Mouse (Mus musculus) stomach, embryonic 14.5 days (tissue): ENCODE measurements around the gene Hoxb5. TPM values are rescaled to one million over a fixed set of nuclear protein-coding genes. Genes with fewer than 3 reads are reported as not detected.

ENCODE experiments used
- ATAC-seq: fragments of 200-750 bp; cut with Nextera tagmentation; 2 replicates; pipeline ENCODE4 v1.8.0; 2017; ENCODE audit warnings: low read depth, moderate TSS enrichment; ENCODE audit not compliant: insufficient number of reproducible peaks, insufficient read depth, low FRiP score
- H3K27ac ChIP-seq: fragments of 300-500 bp; sonication (generic); 2 replicates; pipeline ENCODE4 v1.5.1; 2014; ENCODE audit warnings: mild to moderate bottlenecking, low read length, moderate library complexity, mixed read lengths
- H3K27me3 ChIP-seq: fragments of 300-500 bp; sonication (generic); 2 replicates; pipeline ENCODE4 v1.6.1; 2014; ENCODE audit warnings: low read length, control low read depth, mixed read lengths; ENCODE audit not compliant: control insufficient read depth, insufficient read depth
- H3K36me3 ChIP-seq: fragments of 300-500 bp; sonication (generic); 2 replicates; pipeline ENCODE4 v1.6.1; 2014; ENCODE audit warnings: mild to moderate bottlenecking, control low read depth, low read length, moderate library complexity, mixed read lengths; ENCODE audit not compliant: control insufficient read depth, insufficient read depth
- H3K4me1 ChIP-seq: fragments of 300-500 bp; sonication (generic); 2 replicates; pipeline ENCODE4 v1.6.1; 2014; ENCODE audit warnings: low read length, control low read depth, mixed read lengths; ENCODE audit not compliant: control insufficient read depth, insufficient read depth
- H3K4me2 ChIP-seq: fragments of 300-500 bp; sonication (generic); replicated peaks from 2 replicates; pipeline ENCODE4 v1.6.1; 2014; ENCODE audit warnings: low read depth, low read length, control low read depth
- H3K4me3 ChIP-seq: fragments of 300-500 bp; sonication (generic); 2 replicates; pipeline ENCODE4 v1.5.1; 2014; ENCODE audit warnings: low read depth, low read length, control low read depth
- H3K9ac ChIP-seq: fragments of 300-500 bp; sonication (generic); replicated peaks from 2 replicates; pipeline ENCODE4 v1.6.1; 2014; ENCODE audit warnings: low read depth, mild to moderate bottlenecking, control low read depth, low read length, moderate library complexity, mixed read lengths
- H3K9me3 ChIP-seq: fragments of 300-500 bp; sonication (generic); 2 replicates; pipeline ENCODE4 v1.6.1; 2016; ENCODE audit warnings: low read depth, low read length, control low read depth; ENCODE audit not compliant: control insufficient read depth
- WGBS: fragments of 180-500 bp; shearing (Covaris S2); extraction: QIAGEN DNeasy Blood & Tissue Kit; methylation state at CpG from one replicate; pipeline ENCODE4 v1.1.7; 2014; 5-methylcytosine and 5-hydroxymethylcytosine counted together
- polyA plus RNA-seq: library from polyadenylated mRNA; unstranded; fragments of >200 nt; fragmentation: Nextera tagmentation; extraction: Ambion mirVana; gene quantifications from 2 replicates; pipeline ENCODE4 v1.2.1, GENCODE M21; 2014

The Hoxb5 gene
- polyA plus RNA-seq, 1 experiment from 2014 or later = 23.3 TPM

DNA sequence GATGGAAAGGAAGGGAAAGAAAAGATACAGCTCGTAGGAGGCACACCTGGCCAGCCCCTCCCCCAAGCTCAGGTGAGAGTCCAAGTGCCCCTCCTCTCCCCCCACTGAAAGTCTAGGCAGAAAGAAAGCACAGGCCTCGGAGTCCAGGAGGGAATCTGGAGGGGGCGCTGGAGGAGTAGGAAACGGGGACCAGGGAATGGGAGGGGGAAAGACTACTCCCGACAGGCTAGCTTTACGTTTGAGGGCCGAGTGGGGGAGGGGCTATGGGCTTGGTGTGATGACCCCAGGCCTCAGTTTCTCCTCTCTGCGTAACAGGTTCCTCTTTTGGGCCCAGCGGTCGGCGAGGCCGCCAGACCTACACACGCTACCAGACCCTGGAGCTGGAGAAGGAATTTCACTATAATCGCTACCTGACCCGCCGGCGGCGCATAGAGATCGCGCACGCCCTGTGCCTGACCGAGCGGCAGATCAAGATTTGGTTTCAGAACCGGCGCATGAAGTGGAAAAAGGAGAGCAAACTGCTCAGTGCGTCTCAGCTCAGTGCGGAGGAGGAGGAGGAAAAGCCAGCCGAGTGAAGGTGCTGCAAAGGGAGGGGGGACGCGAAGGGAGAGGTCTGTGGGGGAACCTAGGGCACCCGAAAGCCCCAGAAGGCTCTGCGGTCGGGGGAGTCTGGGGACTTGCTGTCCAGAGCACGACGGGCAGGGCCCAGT lies 2.6 kb upstream of the Hoxb5 start:
- peak overlapping the region; percentile 95 for H3K4me2 ChIP-seq
- peaks cover 24% of the 10 kb centered on the region for H3K27me3 ChIP-seq
- WGBS = 1% methylated on average over 35 of the region's 35 CpGs

DNA sequence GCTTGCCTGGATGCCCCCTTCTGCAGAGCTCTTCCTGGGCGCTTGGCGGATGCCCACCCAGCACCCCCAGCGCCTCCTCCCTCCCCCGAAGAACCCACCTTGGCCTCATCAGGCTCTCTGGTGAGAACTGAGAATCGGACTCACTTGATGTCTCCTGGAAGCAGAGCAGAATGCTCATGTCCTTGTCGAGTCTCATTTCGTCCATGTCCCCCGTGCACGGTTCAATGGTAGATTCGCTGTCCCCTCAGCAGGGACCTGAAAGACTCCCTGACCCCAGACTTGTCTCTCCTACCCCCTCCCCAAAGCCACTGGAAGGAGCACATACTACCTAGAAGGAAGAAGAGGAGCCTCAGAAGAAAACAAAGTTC lies 2.1 kb upstream of the Hoxb5 start:
- H3K9me3 ChIP-seq = no peaks in the 10 kb centered on the region
- H3K4me1 ChIP-seq = peaks cover 4% of the 10 kb centered on the region; the same call in 1 of the 2 replicates
- WGBS = 18% methylated on average over 10 of the region's 10 CpGs
- H3K36me3 ChIP-seq = no peaks in the 10 kb centered on the region
- H3K9ac ChIP-seq = peak overlapping the region; percentile 69; the same call in 1 of the 2 replicates
- peak overlapping the region; percentile 95 for H3K4me2 ChIP-seq
- H3K27ac ChIP-seq = peak overlapping the region; percentile 100
- no peak for ATAC-seq
- H3K27me3 ChIP-seq = peaks cover 23% of the 10 kb centered on the region
- peak overlapping the region; percentile 47 for H3K4me3 ChIP-seq

More for the DNA sequence above, 2.6 kb upstream of the Hoxb5 start:
- no peak for ATAC-seq
- peaks cover 4% of the 10 kb centered on the region; the same call in 1 of the 2 replicates for H3K4me1 ChIP-seq
- H3K4me3 ChIP-seq = peak overlapping the region; percentile 47
- peak overlapping the region; percentile 100 for H3K27ac ChIP-seq
- H3K9ac ChIP-seq = peak overlapping the region; percentile 69
- H3K36me3 ChIP-seq = no peaks in the 10 kb centered on the region
- no peaks in the 10 kb centered on the region for H3K9me3 ChIP-seq

DNA sequence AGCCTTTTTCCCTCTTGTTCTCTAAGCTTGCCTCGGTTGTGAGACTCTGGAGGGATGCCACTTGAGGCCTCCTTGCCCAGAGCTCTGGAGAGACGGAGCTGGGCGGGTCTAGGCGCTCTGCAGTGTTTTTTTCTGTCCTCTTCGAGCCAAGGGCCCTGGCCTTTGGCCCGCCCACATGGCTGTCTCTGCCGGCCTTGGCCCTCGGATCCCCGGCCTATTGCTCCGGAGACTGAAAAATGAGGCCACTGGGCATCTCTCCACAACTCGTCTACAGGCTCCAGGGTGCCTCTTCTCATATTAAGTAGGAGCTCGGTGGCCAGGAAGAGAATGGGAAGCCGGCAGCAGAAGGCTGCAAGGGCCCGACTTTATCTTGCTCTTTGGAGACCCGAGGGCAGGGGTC lies 1.3 kb upstream of the Hoxb5 start:
- Histone ChIP-seq H3K4me3 (peak overlapping the region; percentile 47), H3K9ac (peak overlapping the region; percentile 36; the same call in 1 of the 2 replicates), H3K36me3 (no peaks in the 10 kb centered on the region), H3K4me2 (peak overlapping the region; percentile 95), H3K27ac (peak overlapping the region; percentile 100), H3K27me3 (peaks cover 22% of the 10 kb centered on the region), H3K9me3 (no peaks in the 10 kb centered on the region), H3K4me1 (peaks cover 8% of the 10 kb centered on the region; the same call in 1 of the 2 replicates)
- no peak for ATAC-seq
- 8% methylated on average over 15 of the region's 15 CpGs for WGBS

GRCm38 (mm10) chr11:96302381-96303150 lies 570 bp upstream of the Hoxb5 start:
- H3K27ac ChIP-seq = peak overlapping the region; percentile 100; the same call in 1 of the 2 replicates
- peaks cover 16% of the 10 kb centered on the region; the same call in 1 of the 2 replicates for H3K27me3 ChIP-seq
- peak overlapping the region; percentile 41 for H3K9ac ChIP-seq
- no peaks in the 10 kb centered on the region for H3K36me3 ChIP-seq
- peaks cover 8% of the 10 kb centered on the region; the same call in 1 of the 2 replicates for H3K4me1 ChIP-seq
- 11% methylated on average over 23 of the region's 23 CpGs for WGBS
- ATAC-seq = no peak
- H3K4me3 ChIP-seq = peak overlapping the region; percentile 47
- H3K9me3 ChIP-seq = no peaks in the 10 kb centered on the region
- peak overlapping the region; percentile 95 for H3K4me2 ChIP-seq

DNA sequence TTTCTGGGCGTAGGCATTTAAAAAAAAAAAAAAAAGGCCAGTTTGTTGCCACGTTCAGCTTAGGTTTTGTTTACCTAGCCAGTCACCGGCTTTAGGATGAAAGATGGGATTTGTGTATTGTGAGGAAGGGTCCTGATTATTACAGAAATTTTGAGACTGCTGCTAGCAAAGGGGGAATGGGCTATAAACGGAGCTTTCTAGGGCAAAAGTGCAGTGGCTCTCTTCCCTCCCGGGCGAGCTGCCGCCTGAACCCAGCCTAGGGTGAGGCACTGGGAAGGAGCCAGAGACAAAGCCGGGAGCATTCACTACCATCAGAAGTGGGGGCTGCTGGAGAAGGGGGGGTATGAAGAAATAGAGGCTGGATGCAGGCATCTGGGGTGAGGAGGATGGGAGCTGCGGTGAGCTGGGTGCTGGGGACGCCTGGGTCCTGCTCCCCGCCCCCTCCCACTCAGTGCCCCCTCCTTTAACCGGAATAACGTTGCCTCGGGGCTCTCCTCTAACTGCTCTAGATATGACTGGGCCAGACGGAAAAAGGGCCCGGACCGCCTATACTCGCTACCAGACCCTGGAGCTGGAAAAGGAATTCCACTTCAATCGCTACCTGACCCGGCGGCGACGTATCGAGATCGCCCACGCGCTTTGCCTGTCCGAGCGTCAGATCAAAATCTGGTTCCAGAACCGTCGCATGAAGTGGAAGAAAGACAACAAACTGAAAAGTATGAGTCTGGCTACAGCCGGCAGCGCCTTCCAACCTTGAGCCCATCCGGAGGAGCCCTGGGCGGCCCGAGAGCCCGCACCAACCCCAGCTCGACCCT lies 1.5 kb downstream of the Hoxb5 start:
- H3K36me3 ChIP-seq = no peaks in the 10 kb centered on the region
- peak overlapping the region; percentile 83 for H3K9ac ChIP-seq
- peaks cover 16% of the 10 kb centered on the region; the same call in 1 of the 2 replicates for H3K27me3 ChIP-seq
- peak overlapping the region; percentile 100 for H3K27ac ChIP-seq
- ATAC-seq = no peak
- no peaks in the 10 kb centered on the region for H3K9me3 ChIP-seq
- peaks cover 8% of the 10 kb centered on the region; the same call in 1 of the 2 replicates for H3K4me1 ChIP-seq
- H3K4me3 ChIP-seq = peak overlapping the region; percentile 47
- WGBS = 5% methylated on average over 38 of the region's 38 CpGs
- H3K4me2 ChIP-seq = peak overlapping the region; percentile 95

GRCm38 (mm10) chr11:96305505-96306182 lies 2.5 kb downstream of the Hoxb5 start:
- H3K36me3 ChIP-seq = no peaks in the 10 kb centered on the region
- peak overlapping the region; percentile 95 for H3K4me2 ChIP-seq
- peak overlapping the region; percentile 83 for H3K9ac ChIP-seq
- H3K27ac ChIP-seq = peak overlapping the region; percentile 100
- peaks cover 6% of the 10 kb centered on the region; the same call in 1 of the 2 replicates for H3K4me1 ChIP-seq
- H3K27me3 ChIP-seq = peaks cover 6% of the 10 kb centered on the region; the same call in 1 of the 2 replicates
- peak overlapping the region; percentile 47 for H3K4me3 ChIP-seq
- ATAC-seq = no peak
- H3K9me3 ChIP-seq = no peaks in the 10 kb centered on the region
- 40% methylated on average over 6 of the region's 6 CpGs for WGBS

DNA sequence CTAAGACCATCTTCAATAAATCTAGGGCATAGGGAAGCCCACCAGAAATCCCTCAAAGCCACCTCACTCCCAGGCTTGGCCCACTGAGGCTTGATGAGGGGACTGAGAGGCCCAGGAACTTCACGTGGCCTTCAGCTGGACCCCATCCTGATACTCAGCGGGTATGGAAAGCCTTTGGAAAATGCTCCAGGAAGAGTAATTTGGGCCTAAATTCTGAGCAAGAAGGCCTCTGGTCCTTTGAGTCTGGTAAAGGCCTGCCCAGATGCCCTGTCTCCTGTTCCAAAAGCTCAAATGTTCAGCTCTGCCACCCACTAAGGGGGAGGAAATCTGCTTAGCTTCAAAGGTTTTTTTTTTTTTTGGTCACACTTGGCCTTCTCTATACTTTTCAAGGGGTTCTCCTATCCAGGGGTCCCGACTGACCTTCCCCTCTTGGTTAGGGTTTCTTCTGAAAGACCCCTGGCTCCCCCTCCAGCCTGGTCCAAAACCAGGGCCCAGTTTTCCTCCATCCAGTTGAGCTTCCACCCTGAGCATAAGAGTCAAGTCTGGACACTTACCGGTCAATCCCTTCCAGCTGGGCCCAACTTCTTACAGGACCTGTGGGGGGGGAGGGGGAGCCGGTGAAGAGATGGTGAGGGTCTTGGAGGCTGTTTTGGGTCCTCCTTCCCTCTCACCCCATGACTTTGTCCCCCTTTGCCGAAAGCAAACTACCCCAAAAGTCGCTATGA lies 3.2 kb downstream of the Hoxb5 start:
- ATAC-seq = no peak
- peak overlapping the region; percentile 95 for H3K4me2 ChIP-seq
- peak overlapping the region; percentile 100 for H3K27ac ChIP-seq
- H3K4me3 ChIP-seq = peak overlapping the region; percentile 47
- WGBS = 26% methylated on average over 7 of the region's 7 CpGs
- H3K36me3 ChIP-seq = no peaks in the 10 kb centered on the region
- peaks cover 6% of the 10 kb centered on the region; the same call in 1 of the 2 replicates for H3K4me1 ChIP-seq
- no peaks in the 10 kb centered on the region for H3K9me3 ChIP-seq
- H3K9ac ChIP-seq = peak overlapping the region; percentile 83
- H3K27me3 ChIP-seq = peaks cover 6% of the 10 kb centered on the region; the same call in 1 of the 2 replicates
